Mouse (Mus musculus): ENCODE measurements around the gene Acy3.

Acy3 gene

DNA sequence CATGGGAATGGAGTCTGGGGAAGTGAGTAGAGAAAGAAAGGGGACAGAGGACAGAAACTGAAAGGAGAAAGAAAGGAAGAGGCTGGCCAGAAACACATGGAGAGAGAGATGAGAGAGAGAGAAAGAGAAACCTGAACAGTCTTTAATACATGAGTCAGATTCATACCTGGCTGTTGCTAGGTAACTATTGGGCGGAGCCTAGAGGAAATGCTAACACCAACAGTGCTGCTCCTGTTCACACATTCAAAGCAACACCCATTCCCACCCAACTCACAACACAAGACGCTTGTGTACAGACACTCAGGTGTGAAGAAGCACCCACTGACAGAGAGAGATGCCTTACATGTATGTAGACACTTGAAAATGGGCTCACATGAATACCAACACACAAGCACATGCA, 10.5 kb upstream of the Acy3 start:
- DNase-seq = no peak

DNA sequence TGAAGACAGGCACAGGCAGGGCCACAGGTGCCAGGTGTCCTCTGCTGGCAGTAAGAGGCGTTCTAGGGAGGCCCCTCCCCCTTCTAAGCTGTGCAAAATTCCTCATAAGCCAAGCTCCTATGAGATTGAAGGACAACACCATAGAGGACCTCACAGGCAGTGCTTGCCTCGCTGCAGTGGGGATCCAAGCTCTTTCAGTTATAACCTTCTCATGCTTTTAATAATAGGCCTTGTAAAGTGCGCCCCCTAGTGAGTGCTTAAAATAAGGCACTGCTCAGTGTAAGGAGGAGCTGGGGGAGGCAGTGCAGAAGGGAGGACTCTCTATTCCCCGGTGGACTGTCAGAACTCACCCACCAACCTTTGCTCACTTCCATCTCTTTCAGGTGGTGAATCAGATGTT, 6.1 kb upstream of the Acy3 start:
- peak in 1 of 2 experiments; percentile 52 for DNase-seq

DNA sequence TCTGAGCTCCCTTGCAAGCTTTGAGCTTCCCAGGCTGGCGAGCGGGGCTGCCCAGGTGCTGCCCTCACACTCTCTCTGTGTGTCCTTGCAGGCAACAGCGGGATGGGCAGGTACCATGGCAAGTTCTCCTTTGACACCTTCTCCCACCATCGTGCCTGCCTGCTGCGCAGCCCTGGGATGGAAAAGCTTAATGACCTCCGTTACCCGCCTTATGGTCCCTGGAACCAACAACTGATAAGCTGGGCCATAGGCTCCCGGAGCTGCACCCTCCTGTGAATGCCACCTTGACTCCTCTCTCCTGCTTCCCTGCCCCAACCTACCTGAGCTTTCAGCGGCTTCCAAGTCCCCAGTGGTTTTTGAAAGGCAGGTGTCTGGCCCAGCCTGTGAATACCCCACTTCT, 5.5 kb upstream of the Acy3 start:
- no peak for DNase-seq

DNA sequence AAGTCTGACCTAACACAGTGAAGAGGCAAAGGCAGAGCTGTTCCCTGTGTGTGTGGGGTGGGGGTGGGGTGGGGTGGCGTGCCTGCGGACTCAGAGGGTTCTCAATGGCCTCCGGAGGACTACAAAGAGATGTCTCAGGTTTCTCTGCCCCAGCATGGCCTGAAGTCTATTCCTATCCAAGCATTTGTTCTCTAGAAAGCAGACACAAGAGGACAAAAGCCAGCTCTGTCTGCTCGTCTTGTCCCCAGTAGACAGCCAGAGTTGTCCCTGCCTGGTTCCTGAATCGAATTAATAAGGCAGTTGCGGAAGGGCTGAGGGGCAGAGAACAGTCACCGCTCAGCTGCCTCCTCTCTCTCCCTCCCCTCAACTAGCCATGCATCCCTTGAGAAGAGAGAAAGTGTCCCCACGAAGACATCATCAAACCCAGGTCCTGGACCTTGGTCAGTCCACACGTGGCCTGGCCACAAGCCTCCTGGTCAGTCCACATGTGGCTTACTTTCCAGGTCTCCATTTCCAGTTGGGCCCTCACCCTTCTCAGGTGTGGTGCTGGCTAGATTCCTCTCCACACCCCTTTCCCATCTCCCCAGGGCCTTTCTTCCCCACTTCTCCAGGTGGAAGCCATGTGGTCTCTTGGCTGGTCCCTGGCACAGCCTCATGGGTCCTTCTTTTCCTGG, 2.7 kb upstream of the Acy3 start:
- no peak for DNase-seq

DNA sequence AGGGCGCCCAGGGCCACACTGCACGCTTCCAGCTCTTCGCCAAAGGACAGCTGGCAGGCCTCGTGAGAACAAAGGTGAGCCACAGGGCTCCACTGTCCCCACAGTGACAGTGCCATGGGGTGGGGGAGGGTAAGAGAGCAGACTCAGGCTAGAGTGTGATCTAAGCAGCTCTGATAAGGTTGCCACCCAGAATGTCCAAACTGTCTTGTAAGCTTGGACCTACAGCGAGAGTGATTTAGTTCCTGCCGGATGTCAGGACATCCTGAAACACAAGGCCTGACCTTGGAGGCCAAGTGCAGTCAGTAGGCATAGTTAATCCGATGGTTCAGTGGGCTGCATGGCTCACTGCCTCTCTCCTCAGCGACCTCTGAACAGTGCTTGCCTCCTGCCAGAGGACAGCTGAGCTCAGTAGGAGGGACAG, 1.1 kb upstream of the Acy3 start:
- no peak for DNase-seq

DNA sequence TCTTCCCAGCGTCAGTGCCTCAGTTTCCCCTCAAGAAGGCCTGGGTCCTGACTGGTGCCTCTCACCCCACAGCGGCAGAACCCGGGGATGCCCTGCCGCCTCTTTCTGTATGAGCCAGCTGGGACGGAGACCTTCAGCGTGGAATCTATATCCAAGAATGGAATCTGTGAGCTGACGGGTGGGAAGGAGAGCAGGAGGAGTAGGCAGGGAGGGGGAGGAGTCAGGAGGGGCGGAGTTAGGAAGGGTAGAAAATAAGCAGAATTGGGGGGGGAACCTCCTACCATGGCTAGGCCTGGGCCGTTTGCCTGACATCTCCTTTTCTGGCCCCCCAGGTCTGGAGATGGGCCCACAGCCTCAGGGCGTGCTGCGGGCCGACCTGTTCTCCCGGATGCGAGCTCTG, 1.7 kb downstream of the Acy3 start:
- DNase-seq = no peak

DNA sequence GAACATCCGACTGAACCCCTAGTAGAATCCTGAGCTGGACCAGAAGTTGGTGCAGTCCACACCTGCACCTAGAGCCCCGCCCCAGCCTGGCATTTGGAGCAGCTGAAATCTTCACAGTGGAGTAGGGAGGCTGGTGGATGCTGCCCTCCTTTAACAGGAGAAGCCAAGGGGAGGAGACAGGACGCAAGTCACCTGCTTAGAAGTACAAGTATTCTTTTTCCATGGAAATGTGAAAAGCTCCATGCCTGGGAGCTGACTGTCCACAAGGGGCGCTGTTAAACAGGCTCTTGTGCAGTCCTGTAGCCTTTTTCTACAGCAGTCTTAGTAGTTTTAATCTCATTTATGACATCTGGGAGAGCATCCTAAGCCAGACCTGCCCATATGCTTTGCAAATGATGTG, 2.4 kb downstream of the Acy3 start:
- no peak for DNase-seq

DNA sequence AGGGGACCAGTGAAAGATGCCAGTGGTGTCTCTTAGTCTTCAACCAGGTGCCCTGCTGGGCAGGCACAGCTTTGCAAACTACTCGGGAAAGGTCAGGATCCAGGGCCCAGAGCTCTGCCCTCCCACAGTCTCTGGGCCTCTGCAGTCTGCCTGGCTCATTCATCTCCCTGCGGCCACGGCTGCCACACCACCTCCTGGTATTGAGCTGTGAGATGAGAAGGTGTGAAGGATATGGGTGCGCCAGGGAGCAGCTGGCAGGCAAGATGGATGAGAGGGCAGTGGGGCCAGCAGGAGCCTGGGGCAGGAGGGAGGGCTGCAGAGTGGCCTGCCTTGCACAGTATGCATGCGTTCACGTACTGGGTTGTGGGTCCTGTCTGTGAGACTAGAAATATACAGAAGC, 4.4 kb downstream of the Acy3 start:
- no peak for DNase-seq

DNA sequence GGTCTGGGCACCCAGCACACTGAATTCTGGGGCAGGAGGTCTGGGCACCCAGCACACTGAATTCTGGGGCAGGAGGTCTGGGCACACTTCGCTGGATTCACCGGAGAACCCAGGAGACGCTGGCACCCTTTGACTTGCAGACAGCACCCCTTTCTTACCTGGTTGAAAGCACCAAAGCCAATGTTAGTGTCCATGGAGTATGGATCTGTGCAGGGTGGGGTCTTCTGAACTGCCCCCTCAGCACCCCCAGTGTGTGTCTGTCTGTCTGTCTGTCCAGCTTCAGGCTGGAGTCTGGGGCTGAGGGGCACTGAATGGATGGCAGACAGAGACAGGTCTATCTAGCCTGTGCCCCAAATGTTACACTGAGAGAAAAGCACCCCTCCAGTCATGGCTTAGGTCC, 5.2 kb downstream of the Acy3 start:
- DNase-seq = no peak

DNA sequence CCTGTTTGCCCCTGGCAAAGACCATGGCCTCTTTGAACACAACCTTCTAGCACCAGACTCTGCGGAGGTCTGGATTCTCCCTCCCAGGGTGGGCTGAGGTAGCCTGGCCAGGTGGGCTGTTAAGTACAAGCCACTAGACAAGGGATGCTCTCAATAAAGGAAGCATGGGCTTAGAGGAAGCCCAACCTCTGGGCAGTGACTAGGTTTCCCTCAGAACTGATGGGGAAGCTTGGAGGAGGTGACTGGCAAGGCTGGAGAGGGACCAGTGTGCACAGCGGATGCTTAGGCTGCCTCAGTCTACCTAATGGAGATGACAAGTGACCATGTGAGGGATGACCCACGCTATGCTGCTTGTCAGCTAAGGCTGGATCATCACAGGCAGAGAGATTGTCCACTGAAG, 5.6 kb downstream of the Acy3 start:
- no peak for DNase-seq

DNA sequence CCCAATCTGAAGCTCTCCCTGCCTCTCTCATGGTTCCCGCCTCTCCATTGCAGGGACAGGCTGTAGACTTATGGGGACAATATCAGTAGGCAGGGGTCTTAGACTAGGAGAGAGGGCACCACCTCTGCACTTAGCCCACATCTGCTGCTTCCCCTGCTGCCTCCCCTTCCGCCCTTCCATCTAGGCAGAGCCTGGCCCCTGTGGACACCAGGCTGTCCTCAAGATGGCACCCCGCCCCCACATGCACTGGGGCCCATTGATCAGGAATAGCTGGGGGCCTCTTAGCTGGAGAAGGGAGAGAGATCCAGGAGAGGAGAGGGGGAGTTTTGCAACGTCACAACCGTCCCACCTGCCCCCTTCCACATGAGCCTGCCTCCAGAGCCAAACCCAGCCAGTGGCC, 6.0 kb downstream of the Acy3 start, which contains the start of gene Tbx10:
Gene Tbx10 (plus strand): TSS at position 337 of the 400 bp plus-strand sequence.
- DNase-seq = no peak

DNA sequence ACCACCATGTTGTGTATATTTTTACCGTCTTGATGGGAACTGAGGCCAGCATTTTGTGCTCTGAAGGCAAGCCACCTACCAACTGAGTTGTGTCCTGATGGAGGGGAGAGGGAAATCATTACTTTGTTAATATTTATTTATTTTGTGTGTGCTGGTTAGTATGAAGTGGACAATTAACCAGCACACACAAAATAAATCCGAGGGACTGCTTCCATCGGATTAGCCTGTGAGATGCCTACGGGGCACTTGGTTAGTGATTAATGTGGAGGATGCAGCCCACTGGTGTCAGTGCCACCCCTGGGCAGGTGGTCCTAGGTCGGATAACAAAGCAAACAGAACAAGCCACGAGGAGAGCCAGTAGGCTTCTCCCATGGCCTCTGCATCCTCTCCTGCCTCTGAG, 8.6 kb downstream of the Acy3 start:
- DNase-seq = no peak

DNA sequence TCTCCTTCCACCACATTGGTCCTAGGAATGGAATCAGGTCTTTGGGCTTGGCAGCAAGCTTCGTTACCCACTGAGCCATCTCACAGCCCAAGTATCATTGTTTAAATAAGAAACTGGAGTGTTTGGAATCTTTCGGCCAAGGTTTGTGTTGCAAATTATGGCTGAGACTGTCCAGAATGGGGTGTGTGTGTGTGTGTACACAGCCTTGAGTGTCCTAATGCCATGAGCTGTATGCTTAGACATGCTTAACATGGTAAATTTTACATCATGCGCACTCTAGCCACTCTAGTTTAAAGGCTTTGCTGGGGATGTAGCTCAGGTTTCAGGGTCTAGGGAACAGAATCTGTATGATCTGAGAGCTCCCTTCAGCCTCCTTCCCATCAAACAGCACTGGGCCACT, 9.1 kb downstream of the Acy3 start:
- DNase-seq = no peak

DNA sequence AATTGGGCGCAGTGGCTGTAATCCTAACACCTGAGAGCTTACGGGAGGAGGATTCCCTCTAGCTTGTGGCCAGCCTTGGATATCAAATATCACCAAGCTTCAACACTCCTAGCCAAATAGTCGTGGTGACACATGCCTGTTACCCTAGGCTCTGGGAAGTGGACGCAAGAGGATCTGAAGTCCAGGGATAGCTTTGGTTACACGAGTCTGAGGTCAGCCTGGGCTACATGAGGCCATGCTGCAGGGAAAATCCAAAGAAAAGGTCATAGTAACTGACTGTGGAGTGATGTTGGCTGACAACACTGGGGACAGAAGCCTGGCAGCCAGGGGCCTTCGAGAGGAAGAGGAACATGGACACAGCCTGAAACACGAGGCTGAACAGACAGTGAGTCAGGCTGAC, 9.7 kb downstream of the Acy3 start:
- DNase-seq = no peak

DNA sequence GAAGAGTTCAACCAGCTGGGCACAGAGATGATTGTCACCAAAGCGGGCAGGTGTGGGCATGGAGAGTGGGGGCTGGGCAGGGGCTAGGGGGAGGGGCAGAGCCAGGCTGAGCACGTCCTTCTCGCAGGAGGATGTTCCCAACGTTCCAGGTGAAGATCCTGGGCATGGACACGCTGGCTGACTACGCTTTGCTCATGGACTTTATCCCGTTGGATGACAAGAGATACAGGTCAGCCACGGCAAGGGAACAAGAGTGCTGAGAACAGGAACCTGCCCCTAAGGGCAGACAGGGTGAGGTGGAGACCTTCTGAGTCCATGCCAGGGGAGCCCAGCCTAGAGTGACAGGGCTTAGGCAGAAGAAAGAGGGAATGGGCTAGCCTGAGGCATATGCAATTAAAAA, 10.4 kb downstream of the Acy3 start:
- no peak for DNase-seq

DNA sequence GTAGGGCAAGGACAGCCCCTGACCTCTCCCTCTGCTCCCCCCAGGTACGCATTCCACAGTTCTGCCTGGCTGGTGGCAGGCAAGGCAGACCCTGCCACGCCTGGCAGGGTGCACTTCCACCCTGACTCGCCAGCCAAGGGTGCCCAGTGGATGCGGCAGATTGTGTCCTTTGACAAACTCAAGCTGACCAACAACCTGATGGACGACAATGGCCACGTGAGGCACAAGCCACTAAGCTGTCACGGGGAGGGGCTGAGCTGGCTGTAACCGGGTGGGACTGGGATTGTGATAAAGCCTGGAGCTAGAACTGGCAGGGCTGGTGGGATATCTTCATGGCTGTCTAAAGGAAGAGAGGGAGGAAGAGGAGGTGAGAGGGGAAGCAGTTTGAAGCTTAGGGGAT, 10.9 kb downstream of the Acy3 start:
- no peak for DNase-seq

DNA sequence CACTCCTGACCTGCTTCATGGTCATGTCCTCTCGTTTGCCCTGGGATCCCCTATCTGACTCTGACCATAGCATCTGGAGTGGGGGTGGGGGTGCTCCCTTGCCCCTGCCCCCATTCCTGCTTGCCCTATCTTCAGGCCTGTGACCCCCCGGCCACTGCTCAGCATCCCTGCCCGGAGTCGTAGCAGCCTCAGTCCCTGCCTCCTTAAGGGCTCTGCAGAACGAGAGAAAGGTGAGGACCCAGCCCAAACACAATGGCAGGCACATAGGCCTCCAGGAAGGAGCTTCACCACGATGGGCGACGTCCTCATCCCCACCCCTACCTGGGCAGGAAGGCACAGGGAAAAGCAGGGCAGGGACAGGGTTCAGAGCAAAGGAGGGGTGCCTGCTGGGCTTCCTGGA, 12.0 kb downstream of the Acy3 start:
- DNase-seq = no peak

DNA sequence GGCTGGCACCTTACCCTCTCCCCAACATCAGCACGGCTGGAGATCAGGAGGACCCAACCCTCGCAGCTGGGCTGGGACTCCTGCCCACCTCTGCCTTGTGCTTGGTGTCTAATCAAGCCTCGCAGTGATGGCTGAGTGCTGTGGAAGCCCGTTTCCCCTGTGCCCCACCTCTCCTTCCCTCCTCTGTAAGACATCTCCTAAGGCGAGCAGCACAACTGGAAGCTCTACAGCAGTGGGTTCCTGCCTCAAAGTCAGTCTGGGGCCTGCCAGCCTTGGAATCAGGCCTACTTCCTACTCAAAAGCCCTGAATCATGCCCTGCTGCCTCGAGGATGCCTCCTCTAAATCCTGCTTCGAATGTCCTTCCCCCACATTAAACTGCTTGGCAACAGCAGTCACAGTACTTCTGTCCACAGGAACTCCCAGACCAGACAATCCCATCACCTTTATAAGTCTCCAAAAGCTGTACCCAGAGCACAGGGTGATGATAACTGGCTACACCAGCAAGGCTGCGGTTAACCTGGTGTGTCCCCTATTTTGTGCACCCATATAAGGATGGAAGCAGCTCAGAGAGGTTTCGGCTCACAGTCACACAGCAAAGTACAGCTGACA, 12.9 kb downstream of the Acy3 start:
- DNase-seq = no peak

DNA sequence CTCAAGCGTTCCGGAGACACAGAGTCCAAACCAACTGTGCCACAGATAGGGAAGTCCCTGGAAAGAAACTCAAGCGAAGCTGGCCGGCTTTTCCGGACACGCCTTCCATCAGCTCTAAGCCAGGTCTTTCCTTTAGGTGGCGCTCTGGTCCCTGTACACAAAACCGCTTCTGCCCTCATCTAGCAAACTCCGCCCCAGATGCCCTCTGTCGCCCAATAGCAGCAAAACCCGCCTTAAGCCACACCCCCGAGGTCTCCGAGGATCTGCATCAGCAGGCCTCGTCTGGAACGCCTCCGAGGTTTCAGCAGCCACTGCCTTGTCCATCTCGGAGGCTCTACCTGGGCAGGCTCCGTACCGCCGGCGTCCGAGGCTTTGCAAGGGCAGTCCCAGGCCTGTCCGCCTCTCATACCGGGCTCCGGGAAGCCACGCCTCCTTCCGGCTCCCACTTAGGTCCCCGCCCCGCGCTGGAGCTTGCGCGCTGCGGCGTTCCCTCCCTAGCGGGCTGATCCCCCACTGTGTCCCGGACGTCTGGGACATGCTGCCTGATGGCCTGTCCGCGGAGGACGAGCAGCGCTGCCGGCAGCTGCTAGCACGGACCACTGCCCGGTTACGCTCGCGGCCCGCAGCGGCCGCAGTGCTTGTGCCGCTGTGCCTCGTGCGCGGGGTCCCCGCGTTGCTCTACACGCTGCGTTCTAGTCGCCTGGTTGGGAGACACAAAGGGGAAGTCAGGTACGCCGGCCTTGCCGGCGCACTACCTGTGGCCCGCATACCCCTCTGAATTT, 13.9 kb downstream of the Acy3 start, which contains the start of the genes Nudt8 and Gm49405:
Gene Nudt8 (plus strand): TSS at position 462 of the 782 bp plus-strand sequence.
Gene Gm49405 (plus strand): TSS at position 508 of the 782 bp plus-strand sequence.
- peak; percentile 90 to 95 for DNase-seq

DNA sequence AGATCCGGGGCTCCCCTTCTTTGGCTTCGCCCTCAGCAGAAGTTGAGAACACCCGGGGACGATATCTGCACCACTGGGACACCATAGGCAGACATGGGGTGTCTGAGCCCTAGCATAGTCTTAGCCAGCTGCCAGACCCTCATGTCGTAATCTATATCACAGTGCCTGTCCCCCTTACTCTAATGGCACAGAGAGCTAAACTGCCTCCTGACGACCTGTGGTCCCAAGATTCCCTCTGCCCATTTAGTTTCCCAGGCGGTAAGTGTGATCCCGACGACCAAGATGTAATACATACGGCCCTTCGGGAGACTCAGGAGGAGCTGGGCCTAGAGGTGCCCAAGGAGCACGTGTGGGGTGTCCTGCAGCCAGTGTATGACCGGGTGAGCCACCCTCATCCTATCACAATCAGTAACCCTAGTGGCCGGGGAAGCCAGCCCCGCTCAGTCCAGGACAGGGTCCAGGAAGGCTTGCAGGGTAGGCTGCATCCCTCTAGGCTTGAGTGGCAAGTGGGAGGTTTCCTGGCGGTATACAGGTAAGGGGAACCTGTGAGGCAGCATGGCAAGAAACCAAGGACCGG, 14.7 kb downstream of the Acy3 start:
- no peak for DNase-seq

DNA sequence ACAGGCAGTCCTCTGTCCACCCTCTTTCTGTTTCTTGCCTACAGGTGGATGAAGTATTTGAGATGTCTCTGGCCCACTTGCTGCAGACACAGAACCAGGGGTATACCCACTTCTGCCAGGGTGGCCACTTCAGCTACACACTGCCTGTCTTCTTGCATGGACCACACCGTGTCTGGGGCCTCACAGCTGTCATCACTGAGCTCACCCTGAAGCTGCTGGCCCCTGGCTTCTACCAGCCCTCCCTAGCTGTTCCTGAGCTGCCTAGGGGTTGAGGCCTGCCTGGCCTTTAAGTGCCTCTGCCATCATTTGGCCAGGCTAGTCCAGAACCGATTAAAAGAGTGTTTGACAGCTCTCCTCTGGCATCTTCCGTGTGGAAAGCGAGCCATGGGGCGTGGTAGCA, 15.4 kb downstream of the Acy3 start:
- DNase-seq = no peak

DNA sequence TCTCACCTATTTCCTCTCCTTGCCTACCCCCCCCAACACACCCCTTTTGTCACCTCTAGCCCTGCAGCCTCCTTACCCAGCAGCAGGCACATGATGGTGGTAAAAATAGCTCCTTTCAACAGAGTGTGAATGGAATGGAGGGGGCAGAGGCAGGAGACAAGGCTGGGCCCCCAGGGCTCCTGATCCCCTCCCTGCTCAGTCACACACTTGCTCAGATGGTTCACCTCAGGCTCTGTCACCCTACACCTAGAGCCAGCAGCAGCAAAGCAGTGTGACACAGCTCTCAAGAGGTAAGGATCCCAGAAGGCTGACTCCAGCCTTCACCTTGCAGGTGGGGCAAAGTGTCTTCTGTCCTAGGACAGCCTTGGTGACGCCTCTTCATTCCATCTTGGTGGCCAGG, 16.7 kb downstream of the Acy3 start, which contains the start of gene Doc2g:
Gene Doc2g (plus strand): TSS at position 202 of the 400 bp plus-strand sequence.
- no peak for DNase-seq

DNA sequence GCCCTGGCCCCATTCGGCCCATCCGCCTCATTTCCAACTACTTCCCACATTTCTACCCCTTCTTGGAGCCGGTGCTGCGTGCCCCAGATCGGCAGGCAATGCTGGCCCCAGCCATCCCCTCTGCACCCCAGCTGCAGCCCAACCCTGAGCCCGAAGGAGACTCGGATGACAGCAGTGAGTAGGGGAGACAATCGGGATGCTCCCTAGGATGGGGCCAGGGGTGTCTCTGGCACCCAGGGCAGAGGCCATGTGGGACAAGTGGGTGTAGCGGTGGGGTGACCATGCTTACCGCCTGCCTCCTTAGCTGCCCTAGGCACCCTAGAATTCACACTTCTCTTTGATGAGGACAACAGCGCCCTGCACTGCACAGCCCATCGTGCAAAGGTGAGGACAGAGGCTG, 17.3 kb downstream of the Acy3 start:
- no peak for DNase-seq

DNA sequence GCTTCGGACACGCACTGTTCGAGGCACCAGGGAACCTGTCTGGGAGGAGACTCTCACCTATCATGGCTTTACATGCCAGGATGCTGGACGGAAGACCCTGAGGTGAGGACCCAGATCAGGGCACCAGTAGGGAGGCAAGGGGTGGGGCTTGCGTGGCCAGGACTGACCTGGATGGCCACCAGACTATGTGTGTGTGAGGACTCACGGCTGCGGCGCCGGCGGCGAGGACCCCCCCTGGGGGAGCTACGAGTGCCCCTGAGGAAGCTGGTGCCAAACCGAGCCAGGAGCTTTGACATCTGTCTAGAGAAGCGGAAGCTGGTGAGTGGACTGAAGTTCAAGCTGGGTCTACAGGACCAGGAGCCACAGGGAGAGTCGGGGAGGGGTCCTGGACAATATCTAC, 18.0 kb downstream of the Acy3 start:
- DNase-seq = no peak

All from thymus, adult 18-20 months (tissue).